Mouse (Mus musculus) ES-E14 (cell line): ENCODE data around the gene Macrod2.

ENCODE experiments used
- CHD2 ChIP-seq: IDR thresholded peaks from 2 replicates; pipeline ENCODE4 v1.6.1; 2014; ENCODE audit warnings: mild to moderate bottlenecking, low read depth, low read length, inconsistent platforms
- MAFK ChIP-seq: IDR thresholded peaks from 2 replicates; pipeline ENCODE4 v1.6.1; 2014; ENCODE audit warnings: mild to moderate bottlenecking, low read depth, low read length, inconsistent platforms; ENCODE audit not compliant: insufficient read depth

- TF ChIP-seq CHD2 = no peak
- no peak for TF ChIP-seq MAFK
These were observed 175.8 kb downstream of the Macrod2 start for GRCm38 (mm10) chr2:140570874-140571273.
